Mouse (Mus musculus) ES-Bruce4 (cell line): Measurements from ENCODE around the gene Lgmn.

Experiments
- CTCF ChIP-seq: IDR thresholded peaks from one replicate; pipeline ENCODE4 v1.8.1; 2011; ENCODE audit warnings: low read depth, low read length
- POLR2A ChIP-seq: IDR thresholded peaks from one replicate; pipeline ENCODE4 v1.8.1; 2011; ENCODE audit warnings: low read length; ENCODE audit not compliant: insufficient read depth

DNA sequence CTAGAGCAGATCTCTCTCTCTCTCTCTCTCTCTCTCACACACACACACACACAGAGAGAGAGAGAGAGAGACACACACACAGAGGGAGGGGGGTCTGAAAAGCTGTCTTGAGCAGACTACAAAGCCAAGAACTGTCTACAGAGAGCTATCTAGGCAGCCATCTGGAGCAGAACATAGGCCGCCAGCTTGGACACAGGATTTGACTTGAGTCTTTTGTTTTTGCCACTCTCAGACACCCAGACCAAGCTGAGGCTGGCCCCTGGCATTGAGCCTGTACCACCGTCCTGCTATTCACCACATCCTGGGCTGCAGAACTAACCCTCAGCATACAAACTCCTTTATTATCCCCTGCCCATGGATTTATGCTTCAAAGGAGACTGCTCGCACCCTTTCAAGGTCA lies 20.1 kb downstream of the Lgmn start:
- TF ChIP-seq POLR2A (no peak), CTCF (no peak)
